Mouse (Mus musculus): Measurements from ENCODE around the gene Oaz3.

Gene Oaz3

GRCm38 (mm10) chr3:94383476-94383875, 60.2 kb downstream of the Oaz3 start:
- no peak for DNase-seq
